Mouse (Mus musculus) midbrain, embryonic 10.5 days (tissue): ENCODE data around the gene Fads1. TPM values are rescaled to one million over a fixed set of nuclear protein-coding genes. Genes with fewer than 3 reads are reported as not detected.

ENCODE experiments used
- DNase-seq: peaks from one replicate; pipeline ENCODE4 v3.0.0-alpha.2; 2017; ENCODE audit warnings: low spot score
- H3K27ac ChIP-seq: fragments of 300-500 bp; sonication (generic); replicated peaks from 2 replicates; pipeline ENCODE4 v1.5.1; 2016; ENCODE audit warnings: mild to moderate bottlenecking
- H3K27me3 ChIP-seq: fragments of 300-500 bp; sonication (generic); 2 replicates; pipeline ENCODE4 v1.6.1; 2016; ENCODE audit warnings: low read depth, mild to moderate bottlenecking; ENCODE audit not compliant: poor library complexity, severe bottlenecking
- H3K36me3 ChIP-seq: fragments of 300-500 bp; sonication (generic); 2 replicates; pipeline ENCODE4 v1.6.1; 2016; ENCODE audit warnings: mild to moderate bottlenecking, moderate library complexity
- H3K4me1 ChIP-seq: fragments of 300-500 bp; sonication (generic); 2 replicates; pipeline ENCODE4 v1.6.1; 2016
- H3K4me3 ChIP-seq: fragments of 300-500 bp; sonication (generic); 2 replicates; pipeline ENCODE4 v1.5.1; 2016; ENCODE audit warnings: mild to moderate bottlenecking, moderate library complexity
- H3K9me3 ChIP-seq: fragments of 300-500 bp; sonication (generic); replicated peaks from 2 replicates; pipeline ENCODE4 v1.6.1; 2016; ENCODE audit warnings: mild to moderate bottlenecking
- WGBS: fragments of 180-500 bp; shearing (Covaris S2); methylation state at CpG from one replicate; pipeline ENCODE4 v1.1.7; 2016; 5-methylcytosine and 5-hydroxymethylcytosine counted together
- microRNA-seq: library from miRNA; unstranded; fragments of <30 nt; microRNA quantifications from one replicate; pipeline ENCODE4, GENCODE M21; 2017
- polyA plus RNA-seq: library from polyadenylated mRNA; unstranded; fragments of >200 nt; fragmentation: Nextera tagmentation; extraction: Ambion mirVana; gene quantifications from 2 replicates; pipeline ENCODE4 v1.2.1, GENCODE M21; 2016

The Fads1 gene
- polyA plus RNA-seq, 1 experiment from 2014 or later: 171 TPM

- Histone ChIP-seq H3K36me3 (peaks cover 1% of the 10 kb centered on the region; the same call in 1 of the 2 replicates), H3K4me3 (no peak overlapping the region; the same call in 1 of the 2 replicates), H3K9me3 (no peaks in the 10 kb centered on the region), H3K27ac (peak overlapping the region; percentile 78), H3K27me3 (peaks cover 55% of the 10 kb centered on the region), H3K4me1 (peaks cover 46% of the 10 kb centered on the region)
- 4% methylated on average over 8 of the region's 8 CpGs for WGBS
- peak; percentile 45 for DNase-seq
Measured at GRCm38 (mm10) chr19:10242916-10243315, 60.2 kb downstream of the Fads1 start.

- no peak overlapping the region for H3K4me3 ChIP-seq
- H3K27ac ChIP-seq: no peak overlapping the region; the same call in 1 of the 2 replicates
- peaks cover 2% of the 10 kb centered on the region; the same call in 1 of the 2 replicates for H3K36me3 ChIP-seq
- H3K9me3 ChIP-seq: no peaks in the 10 kb centered on the region
- H3K4me1 ChIP-seq: peaks cover 50% of the 10 kb centered on the region
- H3K27me3 ChIP-seq: peaks cover 48% of the 10 kb centered on the region
- DNase-seq: peak; percentile 52
- 32% methylated on average over 3 of the region's 3 CpGs for WGBS
Measured at GRCm38 (mm10) chr19:10244183-10244582, 61.5 kb downstream of the Fads1 start.

Small RNAs within 50 kb of the gene (microRNA-seq; reads per million reads assigned to microRNA genes)
- gene Mir6993: 0.90 reads per million

Other genes with a start within 250 kb of the Fads1 start
- 1,350 and 1,398 TPM in 2 replicates for gene Fth1, start 202.3 kb upstream of the Fads1 start, polyA plus RNA-seq
- 1.4 and 2.0 TPM in 2 replicates for gene Best1, start 181.3 kb upstream of the Fads1 start, polyA plus RNA-seq
- gene Rab3il1, start 181.2 kb upstream of the Fads1 start, polyA plus RNA-seq: 34.6 and 35.6 TPM in 2 replicates
- 5.5 and 5.8 TPM in 2 replicates for gene Fads3, start 141.3 kb upstream of the Fads1 start, polyA plus RNA-seq
- gene Fads2, start 81.1 kb upstream of the Fads1 start, polyA plus RNA-seq: 207 and 236 TPM in 2 replicates
- 351 and 361 TPM in 2 replicates for gene Tmem258, start 21.1 kb downstream of the Fads1 start, polyA plus RNA-seq
- 165 and 188 TPM in 2 replicates for gene Fen1, start 21.3 kb downstream of the Fads1 start, polyA plus RNA-seq
- 2.1 and 2.2 TPM in 2 replicates for gene Myrf, start 57.9 kb downstream of the Fads1 start, polyA plus RNA-seq
- 1.8 and 2.7 TPM in 2 replicates for gene Dagla, start 122.0 kb downstream of the Fads1 start, polyA plus RNA-seq
- gene Syt7, start 206.2 kb downstream of the Fads1 start, polyA plus RNA-seq: 1.6 and 2.2 TPM in 2 replicates